Mouse (Mus musculus) kidney, adult 2 months (tissue): ENCODE measurements at regions not wholly inside any gene's neighbourhood (a gene's known extent, or its start where the extent isn't known, plus 50 kb on each side); places are given as distances from the start of the nearest gene placed in this dataset.

Experiments
- CTCF ChIP-seq: fragments of 200-500 bp; conservative IDR thresholded peaks from 2 replicates; pipeline ENCODE4 v1.5.1; 2011; ENCODE audit warnings: low read depth, mild to moderate bottlenecking, control low read depth, low read length, moderate library complexity, mixed read lengths; ENCODE audit not compliant: insufficient read depth, insufficient read length
- POLR2A ChIP-seq: fragments of 200-500 bp; IDR thresholded peaks from one replicate; pipeline ENCODE4 v1.6.1; 2011; ENCODE audit warnings: low read depth, low read length, control low read depth

- TF ChIP-seq CTCF (no peak), POLR2A (no peak)
Observed at GRCm38 (mm10) chr15:9893146-9893545, 144.5 kb upstream of the Spef2 start.
